Mouse (Mus musculus) small intestine, adult 2 months (tissue): ENCODE data around the gene Abcb4.

ENCODE experiments used
- CTCF ChIP-seq: fragments of 200-500 bp; IDR thresholded peaks from 2 replicates; pipeline ENCODE4 v1.5.1; 2012; ENCODE audit warnings: low read depth, mild to moderate bottlenecking, control low read depth, inconsistent platforms, low read length, moderate library complexity, mixed read lengths; ENCODE audit not compliant: insufficient replicate concordance, insufficient read length; ENCODE audit errors: extremely low read depth
- POLR2A ChIP-seq: fragments of 200-500 bp; IDR thresholded peaks from 2 replicates; pipeline ENCODE4 v1.6.1; 2012; ENCODE audit warnings: low read depth, mild to moderate bottlenecking, control low read depth, inconsistent platforms, low read length, moderate library complexity

DNA sequence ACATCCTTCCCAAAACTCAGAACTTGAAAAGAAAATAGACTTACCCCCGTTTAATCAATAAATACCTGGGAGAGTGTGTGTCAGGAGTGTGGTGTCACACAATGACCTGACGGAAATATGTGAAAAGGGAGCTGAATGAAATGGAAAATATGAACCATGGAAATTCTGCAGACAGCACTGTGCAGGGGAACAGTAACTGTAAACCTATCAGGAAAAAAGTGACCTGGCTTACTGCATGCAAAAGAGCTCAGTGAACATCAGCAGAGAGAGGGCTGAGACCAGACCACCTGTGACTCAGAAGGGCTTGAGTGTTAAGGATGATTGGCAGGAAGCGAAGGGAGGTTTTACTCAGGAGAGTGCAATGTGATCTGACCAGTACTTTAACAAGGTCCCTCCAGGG lies 92.0 kb downstream of the Abcb4 start:
- no peak for TF ChIP-seq CTCF
- no peak for TF ChIP-seq POLR2A
